Comparison of ENCODE assay signal across 28 mouse cellular contexts in genomic region chr11:70733256-70733655, GRCm38 (mm10). TPM values are rescaled to one million over a fixed set of nuclear protein-coding genes. Genes with fewer than 3 reads are reported as not detected.
DNase-seq lines count a peak whose midpoint lies in the region; ATAC-seq and TF ChIP-seq lines count a peak whose summit lies in the region.
"Had no signal": no experiment of that assay in that cellular context is flagged by ENCODE, and none has a peak within 500 bp of the region (broad histone marks: within the 10 kb centered on the region; RNA-seq: fewer than 3 reads in every experiment).

No protein-coding gene starts in this region.

- peaks cover 4% of the 10 kb centered on the region for H3K4me1 ChIP-seq in liver, embryonic 15.5 days (replicated peaks)
- H3K4me1 ChIP-seq in liver, postnatal 0 days (ENCODE audit: insufficient read depth), result peaks cover 7% of the 10 kb centered on the region; the same call in 1 of the 2 replicates
- peaks cover 5% of the 10 kb centered on the region; the same call in 1 of the 2 replicates for H3K4me1 ChIP-seq in limb, embryonic 12.5 days (replicated peaks)
- H3K4me1 ChIP-seq: forebrain, embryonic 10.5 days; forebrain, embryonic 13.5 days; hindbrain, embryonic 13.5 days had no signal

- peak; percentile 23; the same call in 1 of the 2 replicates for ATAC-seq in liver, embryonic 15.5 days (ENCODE audit: insufficient read depth)
- no peak for ATAC-seq in liver, postnatal 0 days
- no peak for ATAC-seq in limb, embryonic 12.5 days (ENCODE audit: insufficient number of reproducible peaks, insufficient read depth, low FRiP score, low TSS enrichment, low read depth)
- ATAC-seq: forebrain, embryonic 13.5 days; forebrain, embryonic 16.5 days; hindbrain, embryonic 16.5 days had no signal

- H3K4me3 ChIP-seq in liver, embryonic 15.5 days (replicated peaks), result no peak overlapping the region
- no peak overlapping the region for H3K4me3 ChIP-seq in liver, postnatal 0 days (ENCODE audit: low read depth, low read length)
- no peak overlapping the region for H3K4me3 ChIP-seq in limb, embryonic 12.5 days (replicated peaks)
- H3K4me3 ChIP-seq: forebrain, embryonic 10.5 days; forebrain, embryonic 13.5 days; heart, embryonic 12.5 days; heart, embryonic 15.5 days; hindbrain, embryonic 10.5 days; hindbrain, embryonic 13.5 days had no signal

- no peak overlapping the region for H3K27ac ChIP-seq in liver, embryonic 15.5 days (replicated peaks)
- no peak overlapping the region for H3K27ac ChIP-seq in liver, postnatal 0 days (ENCODE audit: low read depth)
- 0 out of 2 replicates have a peak overlapping the region, but pooled peaks have one; percentile 12 for H3K27ac ChIP-seq in limb, embryonic 12.5 days
- H3K27ac ChIP-seq: forebrain, embryonic 10.5 days; forebrain, embryonic 13.5 days; heart, embryonic 15.5 days; hindbrain, embryonic 10.5 days; hindbrain, embryonic 13.5 days had no signal

- no peak overlapping the region for H3K9ac ChIP-seq in liver, embryonic 15.5 days
- H3K9ac ChIP-seq in liver, postnatal 0 days (replicated peaks), result no peak overlapping the region
- no peak overlapping the region for H3K9ac ChIP-seq in limb, embryonic 12.5 days (replicated peaks)
- H3K9ac ChIP-seq: forebrain, embryonic 13.5 days; heart, embryonic 12.5 days; heart, embryonic 15.5 days; hindbrain, embryonic 13.5 days had no signal

- 0 out of 2 replicates have a peak, but pooled peaks cover 2% of the 10 kb centered on the region for H3K36me3 ChIP-seq in liver, embryonic 15.5 days (replicated peaks)
- H3K36me3 ChIP-seq in liver, postnatal 0 days (replicated peaks; ENCODE audit: insufficient read depth, low read length), result peaks cover 4% of the 10 kb centered on the region
- H3K36me3 ChIP-seq in limb, embryonic 12.5 days, result peaks cover 13% of the 10 kb centered on the region

- peaks cover 36% of the 10 kb centered on the region for H3K27me3 ChIP-seq in liver, embryonic 15.5 days
- no peaks in the 10 kb centered on the region for H3K27me3 ChIP-seq in liver, postnatal 0 days (ENCODE audit: insufficient read depth, low read length)
- no peaks in the 10 kb centered on the region for H3K27me3 ChIP-seq in limb, embryonic 12.5 days
- H3K27me3 ChIP-seq: forebrain, embryonic 13.5 days; heart, embryonic 12.5 days; heart, embryonic 15.5 days; hindbrain, embryonic 13.5 days had no signal

- no peaks in the 10 kb centered on the region for H3K9me3 ChIP-seq in liver, embryonic 15.5 days (replicated peaks)
- H3K9me3 ChIP-seq in liver, postnatal 0 days (ENCODE audit: low read length), result no peaks in the 10 kb centered on the region
- no peaks in the 10 kb centered on the region for H3K9me3 ChIP-seq in limb, embryonic 12.5 days
- H3K9me3 ChIP-seq: forebrain, embryonic 10.5 days; forebrain, embryonic 13.5 days; heart, embryonic 12.5 days; heart, embryonic 15.5 days; hindbrain, embryonic 10.5 days; hindbrain, embryonic 13.5 days had no signal

- peak; percentile 3 for DNase-seq in embryo, embryonic 11.5 days (ENCODE audit: low read depth, low spot score)
- DNase-seq in embryo, embryonic 10.5 days (ENCODE audit: low spot score), result no peak
- no peak for DNase-seq in liver, postnatal 0 days
- DNase-seq in yolk sac, embryonic 10.5 days (ENCODE audit: low spot score), result peak; percentile 45
- DNase-seq in gastrocnemius, adult 8-10 months (ENCODE audit: low spot score in 2 of 2), result no peak
- DNase-seq in kidney, postnatal 36 days, result no peak
- DNase-seq: adrenal gland, adult 2 months; adrenal gland, postnatal 14 days; cerebellum, adult 11 months; cerebellum, adult 2 months; cerebellum, adult 9-11 months; cerebellum, postnatal 25 days; embryo, embryonic 11 days; gastrocnemius, postnatal 14 days; heart, adult 18-20 months; heart, postnatal 10 days; heart, postnatal 36 days had no signal

- no peak for TF ChIP-seq EP300 in liver, postnatal 0 days (IDR thresholded peaks at IDR 0.05; ENCODE audit: low read depth)

- no peak for TF ChIP-seq CTCF in liver, postnatal 0 days (IDR thresholded peaks at IDR 0.05; ENCODE audit: low read depth)

- 43% methylated on average over 5 of the region's 5 CpGs for WGBS in liver, embryonic 15.5 days (ENCODE audit: insufficient replicate concordance)
- 52% methylated on average over 5 of the region's 5 CpGs for WGBS in liver, postnatal 0 days (ENCODE audit: insufficient replicate concordance)
- WGBS in limb, embryonic 12.5 days, result 27% methylated on average over 5 of the region's 5 CpGs

- H3K4me2 ChIP-seq in liver, embryonic 15.5 days, result no peak overlapping the region
- no peak overlapping the region for H3K4me2 ChIP-seq in liver, postnatal 0 days (ENCODE audit: low read depth, low read length)
- no peak overlapping the region for H3K4me2 ChIP-seq in limb, embryonic 12.5 days
- H3K4me2 ChIP-seq: forebrain, embryonic 13.5 days; heart, embryonic 12.5 days; heart, embryonic 15.5 days; hindbrain, embryonic 13.5 days had no signal

RNA-seq across cellular contexts. Expression of gene Zfp3, which starts 30.8 kb away (rescaled TPM):
- polyA plus RNA-seq in liver, embryonic 15.5 days (2015; fragmentation: Nextera tagmentation; extraction: Ambion mirVana), result 1.4 TPM in 2 replicates
- 1.9 and 2.0 TPM in 2 replicates for polyA plus RNA-seq in liver, postnatal 0 days (2015; fragmentation: Nextera tagmentation; extraction: Ambion mirVana)
- polyA plus RNA-seq in limb, embryonic 12.5 days (2016; fragmentation: Nextera tagmentation; extraction: Ambion mirVana), result 6.8 and 7.2 TPM in 2 replicates
- 10 to 100 TPM; 12.5 to 14.8 (median 13.5) TPM for total RNA-seq in gastrocnemius, adult 8-10 months (2022)

RNA-seq across cellular contexts. Expression of gene Kif1c, which starts 32.9 kb away (rescaled TPM):
- 0.79 and 0.85 TPM in 2 replicates for polyA plus RNA-seq in liver, embryonic 15.5 days (2015; fragmentation: Nextera tagmentation; extraction: Ambion mirVana)
- polyA plus RNA-seq in liver, postnatal 0 days (2015; fragmentation: Nextera tagmentation; extraction: Ambion mirVana), result 1.8 and 2.2 TPM in 2 replicates
- 3.3 and 3.6 TPM in 2 replicates for polyA plus RNA-seq in limb, embryonic 12.5 days (2016; fragmentation: Nextera tagmentation; extraction: Ambion mirVana)
- total RNA-seq in gastrocnemius, adult 8-10 months (2022), result 100 to 1,000 TPM; 605 to 698 (median 679) TPM

RNA-seq across cellular contexts. Expression of gene Inca1, which starts 33.3 kb away (rescaled TPM):
- 1.3 and 1.6 TPM in 2 replicates for polyA plus RNA-seq in liver, embryonic 15.5 days (2015; fragmentation: Nextera tagmentation; extraction: Ambion mirVana)
- 8.3 and 10.8 TPM in 2 replicates for polyA plus RNA-seq in liver, postnatal 0 days (2015; fragmentation: Nextera tagmentation; extraction: Ambion mirVana)
- 1.0 and 1.4 TPM in 2 replicates for polyA plus RNA-seq in limb, embryonic 12.5 days (2016; fragmentation: Nextera tagmentation; extraction: Ambion mirVana)
- total RNA-seq in gastrocnemius, adult 8-10 months (2022), result 1 to 10 TPM; 4.1 to 5.6 (median 4.3) TPM
- total RNA-seq: common myeloid progenitor, adult 5-6 weeks had no signal

RNA-seq across cellular contexts. Expression of gene Camta2, which starts 45.4 kb away (rescaled TPM):
- polyA plus RNA-seq in liver, embryonic 15.5 days (2015; fragmentation: Nextera tagmentation; extraction: Ambion mirVana), result 3.3 and 3.4 TPM in 2 replicates
- polyA plus RNA-seq in liver, postnatal 0 days (2015; fragmentation: Nextera tagmentation; extraction: Ambion mirVana), result 2.8 and 3.4 TPM in 2 replicates
- polyA plus RNA-seq in limb, embryonic 12.5 days (2016; fragmentation: Nextera tagmentation; extraction: Ambion mirVana), result 9.9 and 12.8 TPM in 2 replicates
- total RNA-seq in gastrocnemius, adult 8-10 months (2022), result 10 to 100 TPM; 35.2 to 43.1 (median 39.3) TPM

Comparison
In these comparisons a context has a peak if more than half of its experiments do, and no peak if none do; other contexts are left out.
1. DNase-seq: peak in embryo, embryonic 11.5 days (single experiment) and yolk sac, embryonic 10.5 days (single experiment); none in embryo, embryonic 10.5 days (single experiment), liver, postnatal 0 days (single experiment), gastrocnemius, adult 8-10 months (0 of 2) and kidney, postnatal 36 days (0 of 2).